Mouse (Mus musculus): ENCODE results near the gene Adamtsl2. TPM values are rescaled to one million over a fixed set of nuclear protein-coding genes. Genes with fewer than 3 reads are reported as not detected.

The Adamtsl2 gene
- polyA plus RNA-seq, 1 experiment from 2014 or later: 5.4 TPM

DNA sequence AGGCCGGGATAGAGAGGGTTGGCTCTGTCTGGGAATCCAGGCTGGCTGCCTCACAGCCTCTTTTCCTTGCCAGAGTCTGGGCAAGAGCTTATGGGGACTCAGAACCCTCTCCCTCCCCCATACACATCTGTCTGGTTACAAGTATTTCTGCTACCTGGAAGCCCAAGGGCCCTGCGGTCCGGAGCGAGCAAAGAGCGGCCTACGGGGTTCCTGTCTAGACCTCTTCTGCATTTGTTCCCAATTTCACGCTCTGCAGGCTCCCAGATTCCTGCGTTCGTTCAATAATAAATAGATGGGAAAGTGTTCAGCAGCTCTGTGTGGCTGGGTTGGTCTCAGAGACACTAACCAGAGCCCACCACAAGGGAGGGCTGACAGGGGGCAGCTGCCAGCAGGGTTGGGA is 43.4 kb downstream of the Adamtsl2 start:
- 36% methylated on average over 9 of the region's 9 CpGs for WGBS
- Histone ChIP-seq H3K9me3 (no peaks in the 10 kb centered on the region), H3K36me3 (replicated peaks) (no peaks in the 10 kb centered on the region), H3K4me2 (no peak overlapping the region), H3K4me3 (replicated peaks) (no peak overlapping the region), H3K27me3 (no peaks in the 10 kb centered on the region), H3K27ac (peak overlapping the region; percentile 46; the same call in 1 of the 2 replicates), H3K9ac (no peak overlapping the region), H3K4me1 (peaks cover 22% of the 10 kb centered on the region)
- ATAC-seq (ENCODE audit: low FRiP score): no peak

DNA sequence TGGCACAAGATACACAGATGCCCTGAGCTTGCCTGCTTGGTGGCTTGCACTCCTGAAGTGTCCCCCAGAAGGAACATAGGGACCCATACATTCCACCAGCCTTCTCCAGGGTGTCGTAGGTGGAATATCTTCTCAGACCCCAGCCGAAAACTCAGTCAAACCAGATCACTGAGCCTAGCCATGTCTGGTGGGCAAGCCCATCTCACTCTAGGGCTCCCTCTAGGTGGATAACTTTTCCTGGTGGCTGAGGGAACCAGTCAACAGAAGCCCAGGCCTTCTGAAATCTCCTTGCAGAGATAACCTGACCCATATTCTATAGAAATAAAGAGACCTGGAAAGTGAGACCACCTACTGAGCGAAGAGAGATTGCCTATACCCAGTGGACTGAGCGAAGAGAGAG is 43.9 kb downstream of the Adamtsl2 start:
- Histone ChIP-seq H3K4me2 (no peak overlapping the region), H3K4me1 (peaks cover 22% of the 10 kb centered on the region), H3K36me3 (replicated peaks) (no peaks in the 10 kb centered on the region), H3K27ac (no peak overlapping the region), H3K4me3 (replicated peaks) (no peak overlapping the region), H3K9ac (no peak overlapping the region), H3K9me3 (no peaks in the 10 kb centered on the region), H3K27me3 (no peaks in the 10 kb centered on the region)
- ATAC-seq (ENCODE audit: low FRiP score): no peak
- 86% methylated on average over 4 of the region's 4 CpGs for WGBS

DNA sequence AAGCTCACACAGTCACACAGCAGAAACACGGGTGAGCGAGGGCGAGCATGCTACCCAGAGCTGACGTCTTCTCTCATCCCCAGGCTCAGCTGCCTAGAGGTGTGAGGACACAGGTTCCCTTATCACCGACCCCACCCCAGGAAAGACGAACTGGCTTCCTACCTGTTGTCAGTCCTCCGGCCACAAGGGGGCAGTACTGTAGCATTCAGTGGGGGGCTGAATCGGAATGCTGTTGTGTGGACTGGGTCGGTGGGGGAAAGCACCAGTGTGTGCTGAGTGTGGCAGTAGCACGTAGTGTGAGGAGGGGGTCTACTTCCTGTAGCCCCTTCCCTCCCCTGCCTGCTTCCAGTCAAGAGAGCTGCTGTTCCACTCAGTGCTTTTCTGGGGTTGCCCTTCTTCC is 46.8 kb downstream of the Adamtsl2 start:
- H3K9me3 ChIP-seq: no peaks in the 10 kb centered on the region
- no peak overlapping the region for H3K27ac ChIP-seq
- H3K9ac ChIP-seq: no peak overlapping the region
- H3K27me3 ChIP-seq: no peaks in the 10 kb centered on the region
- no peak overlapping the region for H3K4me2 ChIP-seq
- WGBS: 44% methylated on average over 10 of the region's 10 CpGs
- no peaks in the 10 kb centered on the region for H3K36me3 ChIP-seq (replicated peaks)
- H3K4me3 ChIP-seq (replicated peaks): no peak overlapping the region
- no peak for ATAC-seq (ENCODE audit: low FRiP score)
- peaks cover 17% of the 10 kb centered on the region for H3K4me1 ChIP-seq

GRCm38 (mm10) chr2:27126496-27126895 is 47.3 kb downstream of the Adamtsl2 start:
- no peak overlapping the region for H3K4me3 ChIP-seq (replicated peaks)
- no peak for ATAC-seq (ENCODE audit: low FRiP score)
- H3K27ac ChIP-seq: no peak overlapping the region
- H3K4me2 ChIP-seq: no peak overlapping the region
- no peak overlapping the region for H3K9ac ChIP-seq
- no peaks in the 10 kb centered on the region for H3K36me3 ChIP-seq (replicated peaks)
- peaks cover 16% of the 10 kb centered on the region for H3K4me1 ChIP-seq
- no peaks in the 10 kb centered on the region for H3K9me3 ChIP-seq
- H3K27me3 ChIP-seq: no peaks in the 10 kb centered on the region
- 43% methylated on average over 4 of the region's 4 CpGs for WGBS

DNA sequence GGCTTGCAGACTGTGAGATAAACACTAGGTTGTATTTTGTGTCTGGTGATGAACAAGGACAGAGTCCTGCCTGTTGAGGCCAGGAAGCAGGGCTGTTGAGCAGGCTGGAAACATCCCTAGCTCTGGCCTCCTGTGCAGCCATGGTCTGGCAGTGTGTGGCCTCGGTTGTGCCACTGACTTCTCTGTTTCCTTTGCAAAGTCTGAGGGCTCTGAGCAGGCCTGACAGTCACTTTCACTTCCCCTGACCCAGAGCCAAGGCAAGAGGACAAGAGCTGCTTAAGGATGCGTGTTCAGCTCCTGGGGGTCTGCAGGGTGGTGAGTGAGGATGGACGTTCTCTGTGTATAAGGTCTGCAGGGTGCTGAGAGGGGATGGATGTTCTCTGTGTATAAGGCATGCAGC is 49.8 kb downstream of the Adamtsl2 start:
- Histone ChIP-seq H3K27me3 (no peaks in the 10 kb centered on the region), H3K4me1 (no peaks in the 10 kb centered on the region), H3K4me2 (no peak overlapping the region), H3K4me3 (replicated peaks) (no peak overlapping the region), H3K9ac (no peak overlapping the region), H3K9me3 (no peaks in the 10 kb centered on the region), H3K36me3 (replicated peaks) (no peaks in the 10 kb centered on the region), H3K27ac (no peak overlapping the region)
- WGBS: 80% methylated on average over 3 of the region's 3 CpGs
- no peak for ATAC-seq (ENCODE audit: low FRiP score)

DNA sequence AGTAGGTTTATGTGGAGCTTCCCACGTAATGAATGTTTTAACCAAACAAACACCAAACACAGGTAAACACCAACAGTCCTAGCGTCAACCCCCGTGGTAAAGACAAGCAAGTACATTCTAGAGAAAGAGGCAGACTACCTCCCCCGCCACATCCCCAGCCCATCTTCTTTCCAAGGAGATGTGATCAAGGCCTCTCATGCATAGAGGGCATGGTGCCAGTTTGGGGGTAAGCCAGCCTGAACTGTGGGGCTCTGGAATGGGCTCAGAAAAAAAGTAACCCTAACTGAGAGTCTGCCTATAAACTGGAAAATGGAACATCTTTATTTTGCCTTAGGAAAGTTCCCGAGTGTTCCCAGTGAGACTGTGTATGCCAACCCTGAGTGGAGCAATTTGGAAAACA is 56.8 kb downstream of the Adamtsl2 start:
- Histone ChIP-seq H3K36me3 (replicated peaks) (no peaks in the 10 kb centered on the region), H3K9ac (no peak overlapping the region), H3K27ac (no peak overlapping the region), H3K4me2 (no peak overlapping the region), H3K4me3 (replicated peaks) (no peak overlapping the region), H3K4me1 (no peaks in the 10 kb centered on the region), H3K9me3 (no peaks in the 10 kb centered on the region), H3K27me3 (peaks cover 24% of the 10 kb centered on the region)
- WGBS: 87% methylated on average over 5 of the region's 5 CpGs
- no peak for ATAC-seq (ENCODE audit: low FRiP score)

GRCm38 (mm10) chr2:27136336-27136735 is 57.2 kb downstream of the Adamtsl2 start:
- ATAC-seq (ENCODE audit: low FRiP score): no peak
- H3K9me3 ChIP-seq: no peaks in the 10 kb centered on the region
- WGBS: 76% methylated on average over 3 of the region's 3 CpGs
- H3K9ac ChIP-seq: no peak overlapping the region
- H3K27me3 ChIP-seq: peaks cover 28% of the 10 kb centered on the region
- H3K36me3 ChIP-seq (replicated peaks): no peaks in the 10 kb centered on the region
- no peak overlapping the region for H3K27ac ChIP-seq
- no peak overlapping the region for H3K4me3 ChIP-seq (replicated peaks)
- no peaks in the 10 kb centered on the region for H3K4me1 ChIP-seq
- H3K4me2 ChIP-seq: no peak overlapping the region

- Histone ChIP-seq H3K9me3 (no peaks in the 10 kb centered on the region), H3K9ac (no peak overlapping the region), H3K4me2 (no peak overlapping the region), H3K36me3 (replicated peaks) (no peaks in the 10 kb centered on the region), H3K4me3 (replicated peaks) (no peak overlapping the region), H3K27me3 (peaks cover 33% of the 10 kb centered on the region), H3K4me1 (peaks cover under 1% of the 10 kb centered on the region), H3K27ac (no peak overlapping the region)
- 92% methylated on average over 1 of the region's 1 CpGs for WGBS
- ATAC-seq (ENCODE audit: low FRiP score): no peak
Measured at GRCm38 (mm10) chr2:27136789-27137188, 57.6 kb downstream of the Adamtsl2 start.

DNA sequence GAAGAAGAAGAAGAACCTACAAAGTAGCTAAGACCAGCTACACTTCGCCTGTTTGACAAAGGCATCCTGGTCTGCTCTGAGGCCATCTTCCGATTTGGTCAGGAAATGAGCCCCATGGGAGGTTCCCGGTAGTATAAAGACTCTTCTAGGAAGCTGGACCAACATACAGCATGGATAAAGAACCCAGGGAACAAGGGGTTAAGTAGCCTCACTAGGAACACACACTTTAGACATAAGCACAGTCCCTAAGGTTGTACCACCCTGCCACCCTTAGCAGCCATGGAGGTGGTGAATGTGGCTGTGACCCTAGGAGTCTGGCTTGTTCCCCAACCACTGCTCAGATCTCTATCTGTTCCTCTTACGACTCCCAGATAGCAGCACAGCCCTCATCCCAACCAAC is 59.2 kb downstream of the Adamtsl2 start:
- Histone ChIP-seq H3K4me1 (peaks cover 12% of the 10 kb centered on the region), H3K27me3 (peaks cover 49% of the 10 kb centered on the region)
- WGBS: 73% methylated on average over 4 of the region's 4 CpGs

GRCm38 (mm10) chr2:27141950-27142693 is 62.9 kb downstream of the Adamtsl2 start, which contains the start of gene Fam163b:
Gene Fam163b (minus strand): TSS chr2:27142491.
- H3K27ac ChIP-seq: no peak within 1 kb of the TSS
- H3K4me1 ChIP-seq: peaks cover 12% of the 10 kb centered on the region
- peak; percentile 14; the same call in 1 of the 2 replicates for ATAC-seq (ENCODE audit: low FRiP score)
- peak within 1 kb of the TSS; percentile 40 for H3K4me3 ChIP-seq (replicated peaks)
- H3K36me3 ChIP-seq (replicated peaks): no peaks in the 10 kb centered on the region
- 1% methylated on average over 40 of the region's 62 CpGs for WGBS
- peak within 1 kb of the TSS; percentile 71 for H3K4me2 ChIP-seq
- H3K9ac ChIP-seq: peak within 1 kb of the TSS; percentile 44
- no peaks in the 10 kb centered on the region for H3K9me3 ChIP-seq
- H3K27me3 ChIP-seq: peaks cover 50% of the 10 kb centered on the region

More for the DNA sequence above, 59.2 kb downstream of the Adamtsl2 start:
- H3K4me3 ChIP-seq (replicated peaks): no peak overlapping the region
- H3K36me3 ChIP-seq (replicated peaks): no peaks in the 10 kb centered on the region
- no peak overlapping the region for H3K27ac ChIP-seq
- no peak for ATAC-seq (ENCODE audit: low FRiP score)
- H3K4me2 ChIP-seq: no peak overlapping the region
- no peak overlapping the region for H3K9ac ChIP-seq
- H3K9me3 ChIP-seq: no peaks in the 10 kb centered on the region

- Histone ChIP-seq H3K4me2 (no peak overlapping the region), H3K9me3 (no peaks in the 10 kb centered on the region), H3K36me3 (replicated peaks) (no peaks in the 10 kb centered on the region), H3K4me1 (peaks cover 29% of the 10 kb centered on the region), H3K9ac (no peak overlapping the region), H3K27ac (no peak overlapping the region), H3K27me3 (peaks cover 35% of the 10 kb centered on the region), H3K4me3 (replicated peaks) (no peak overlapping the region)
- no peak for ATAC-seq (ENCODE audit: low FRiP score)
- WGBS: 81% methylated on average over 2 of the region's 2 CpGs
Measured at GRCm38 (mm10) chr2:27144957-27145356, 65.8 kb downstream of the Adamtsl2 start.

DNA sequence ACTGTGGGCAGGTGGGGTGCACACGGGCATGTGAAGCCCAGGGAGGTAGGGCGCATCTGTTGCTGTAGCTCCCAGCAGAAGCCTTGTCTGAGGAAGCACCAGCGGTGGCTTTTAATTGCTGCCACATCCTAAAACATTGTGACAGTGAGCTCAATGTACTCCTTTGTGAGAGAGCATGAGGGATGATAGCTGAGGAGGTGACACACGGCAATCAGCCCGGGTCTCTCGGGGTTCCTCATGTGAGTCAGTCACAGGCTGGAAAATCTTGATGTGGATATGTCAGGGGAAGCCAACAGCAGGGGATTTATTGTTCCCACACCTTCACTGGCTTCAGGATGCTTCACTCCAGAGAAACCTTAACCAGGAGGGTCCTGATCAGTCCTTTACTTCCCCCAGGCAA is 67.7 kb downstream of the Adamtsl2 start:
- H3K9ac ChIP-seq: no peak overlapping the region
- H3K4me1 ChIP-seq: peaks cover 28% of the 10 kb centered on the region
- ATAC-seq (ENCODE audit: low FRiP score): no peak
- H3K4me2 ChIP-seq: no peak overlapping the region
- H3K27me3 ChIP-seq: peaks cover 16% of the 10 kb centered on the region
- no peak overlapping the region for H3K27ac ChIP-seq
- H3K4me3 ChIP-seq (replicated peaks): no peak overlapping the region
- WGBS: 84% methylated on average over 6 of the region's 6 CpGs
- H3K36me3 ChIP-seq (replicated peaks): no peaks in the 10 kb centered on the region
- no peaks in the 10 kb centered on the region for H3K9me3 ChIP-seq

- ATAC-seq (ENCODE audit: low FRiP score): no peak
- H3K4me1 ChIP-seq: peaks cover 31% of the 10 kb centered on the region
- H3K4me3 ChIP-seq (replicated peaks): no peak overlapping the region
- no peaks in the 10 kb centered on the region; the same call in 1 of the 2 replicates for H3K27me3 ChIP-seq
- 5% methylated on average over 2 of the region's 2 CpGs for WGBS
- no peaks in the 10 kb centered on the region for H3K9me3 ChIP-seq
- no peak overlapping the region for H3K27ac ChIP-seq
- H3K36me3 ChIP-seq (replicated peaks): no peaks in the 10 kb centered on the region
- H3K9ac ChIP-seq: no peak overlapping the region
- H3K4me2 ChIP-seq: no peak overlapping the region
Measured at GRCm38 (mm10) chr2:27149457-27149856, 70.3 kb downstream of the Adamtsl2 start.
